Mouse (Mus musculus) hindbrain, embryonic 10.5 days (tissue): Measurements from ENCODE around the gene Gdf3. TPM values are rescaled to one million over a fixed set of nuclear protein-coding genes. Genes with fewer than 3 reads are reported as not detected.

Experiments used
- DNase-seq: peaks from one replicate; pipeline ENCODE4 v3.0.0-alpha.2; 2017; ENCODE audit warnings: low spot score
- H3K27ac ChIP-seq: fragments of 300-500 bp; sonication (generic); 2 replicates; pipeline ENCODE4 v1.5.1; 2016; ENCODE audit warnings: mild to moderate bottlenecking, moderate library complexity
- H3K27me3 ChIP-seq: fragments of 300-500 bp; sonication (generic); 2 replicates; pipeline ENCODE4 v1.6.1; 2016; ENCODE audit warnings: mild to moderate bottlenecking; ENCODE audit not compliant: poor library complexity, insufficient read depth, severe bottlenecking
- H3K36me3 ChIP-seq: fragments of 300-500 bp; sonication (generic); 2 replicates; pipeline ENCODE4 v1.6.1; 2016; ENCODE audit warnings: mild to moderate bottlenecking, moderate library complexity
- H3K4me1 ChIP-seq: fragments of 300-500 bp; sonication (generic); replicated peaks from 2 replicates; pipeline ENCODE4 v1.6.1; 2016; ENCODE audit warnings: mild to moderate bottlenecking
- H3K4me3 ChIP-seq: fragments of 300-500 bp; sonication (generic); 2 replicates; pipeline ENCODE4 v1.5.1; 2016; ENCODE audit warnings: mild to moderate bottlenecking, moderate library complexity
- H3K9me3 ChIP-seq: fragments of 300-500 bp; sonication (generic); 2 replicates; pipeline ENCODE4 v1.6.1; 2016; ENCODE audit warnings: mild to moderate bottlenecking, moderate library complexity
- WGBS: fragments of 180-500 bp; shearing (Covaris S2); methylation state at CpG from one replicate; pipeline ENCODE4 v1.1.7; 2016; 5-methylcytosine and 5-hydroxymethylcytosine counted together
- polyA plus RNA-seq: library from polyadenylated mRNA; unstranded; fragments of >200 nt; fragmentation: Nextera tagmentation; extraction: Ambion mirVana; gene quantifications from 2 replicates; pipeline ENCODE4 v1.2.1, GENCODE M21; 2016

The Gdf3 gene
- polyA plus RNA-seq, 1 experiment from 2014 or later = not detected

- DNase-seq = no peak
- Histone ChIP-seq H3K36me3 (no peaks in the 10 kb centered on the region), H3K27me3 (peaks cover 8% of the 10 kb centered on the region), H3K27ac (no peak overlapping the region), H3K9me3 (no peaks in the 10 kb centered on the region), H3K4me3 (no peak overlapping the region), H3K4me1 (no peaks in the 10 kb centered on the region)
- WGBS = 88% methylated on average over 4 of the region's 4 CpGs
Observed at GRCm38 (mm10) chr6:122625156-122625555, 15.3 kb upstream of the Gdf3 start.

GRCm38 (mm10) chr6:122624480-122624879, 14.6 kb upstream of the Gdf3 start:
- DNase-seq = no peak
- no peaks in the 10 kb centered on the region for H3K4me1 ChIP-seq
- WGBS = 49% methylated on average over 5 of the region's 5 CpGs
- no peak overlapping the region for H3K4me3 ChIP-seq
- no peak overlapping the region for H3K27ac ChIP-seq
- H3K36me3 ChIP-seq = no peaks in the 10 kb centered on the region
- H3K27me3 ChIP-seq = peaks cover 8% of the 10 kb centered on the region
- H3K9me3 ChIP-seq = no peaks in the 10 kb centered on the region

DNA sequence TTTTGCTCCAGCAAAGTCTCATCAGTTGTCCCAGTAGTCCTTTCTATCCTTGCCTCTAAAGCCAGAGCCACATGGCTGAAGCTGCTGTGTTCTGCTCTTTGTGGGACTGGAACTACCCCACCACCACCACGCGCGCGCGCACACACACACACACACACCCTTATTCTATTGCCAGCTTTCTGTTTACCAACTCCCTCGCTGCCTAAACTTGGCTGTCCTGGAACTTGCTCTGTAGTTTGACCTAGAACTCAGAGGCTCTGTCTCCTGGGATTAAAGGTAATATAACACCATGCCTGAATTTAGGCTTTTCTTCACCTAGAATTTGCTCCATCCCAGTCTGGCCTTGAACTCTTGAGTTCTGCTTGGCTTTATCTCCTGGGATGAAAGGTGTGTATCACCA, 11.2 kb upstream of the Gdf3 start:
- H3K4me3 ChIP-seq = no peak overlapping the region
- no peaks in the 10 kb centered on the region for H3K4me1 ChIP-seq
- H3K27me3 ChIP-seq = no peaks in the 10 kb centered on the region
- DNase-seq = no peak
- 94% methylated on average over 6 of the region's 6 CpGs for WGBS
- H3K9me3 ChIP-seq = no peaks in the 10 kb centered on the region
- H3K27ac ChIP-seq = no peak overlapping the region
- H3K36me3 ChIP-seq = no peaks in the 10 kb centered on the region

GRCm38 (mm10) chr6:122616022-122616421, 6.1 kb upstream of the Gdf3 start:
- no peak overlapping the region for H3K27ac ChIP-seq
- no peak for DNase-seq
- H3K27me3 ChIP-seq = no peaks in the 10 kb centered on the region
- H3K36me3 ChIP-seq = no peaks in the 10 kb centered on the region
- H3K4me3 ChIP-seq = no peak overlapping the region
- no peaks in the 10 kb centered on the region for H3K4me1 ChIP-seq
- no peaks in the 10 kb centered on the region for H3K9me3 ChIP-seq
- WGBS = 75% methylated on average over 3 of the region's 3 CpGs

- Histone ChIP-seq H3K4me1 (0 out of 2 replicates have a peak, but pooled peaks cover 2% of the 10 kb centered on the region), H3K4me3 (no peak overlapping the region), H3K36me3 (no peaks in the 10 kb centered on the region), H3K27me3 (no peaks in the 10 kb centered on the region), H3K9me3 (no peaks in the 10 kb centered on the region), H3K27ac (no peak overlapping the region)
- 56% methylated on average over 2 of the region's 2 CpGs for WGBS
- DNase-seq = no peak
Observed at GRCm38 (mm10) chr6:122614047-122614446, 4.2 kb upstream of the Gdf3 start.

DNA sequence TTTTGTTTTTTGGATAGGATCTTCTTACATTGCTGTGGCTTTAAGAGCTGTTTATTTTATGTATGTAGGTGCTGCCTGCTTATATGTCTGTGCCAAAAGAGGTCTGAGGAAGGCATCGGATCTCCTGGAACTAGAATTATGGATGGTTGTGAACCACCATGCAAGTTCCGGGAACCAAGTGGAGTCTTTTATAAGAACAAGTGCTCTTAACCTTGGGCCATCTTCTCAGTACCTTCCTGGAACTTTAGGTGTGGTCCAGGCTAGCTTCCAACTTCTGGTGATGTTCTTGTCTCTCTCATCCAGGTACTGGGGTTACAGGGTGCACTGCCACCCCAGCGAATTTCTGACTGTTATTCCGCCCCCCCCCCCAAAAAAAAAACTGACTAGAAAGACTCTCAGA, 2.5 kb upstream of the Gdf3 start:
- WGBS = 89% methylated on average over 4 of the region's 4 CpGs
- Histone ChIP-seq H3K36me3 (no peaks in the 10 kb centered on the region), H3K27me3 (no peaks in the 10 kb centered on the region), H3K9me3 (no peaks in the 10 kb centered on the region), H3K27ac (no peak overlapping the region), H3K4me3 (no peak overlapping the region), H3K4me1 (0 out of 2 replicates have a peak, but pooled peaks cover 2% of the 10 kb centered on the region)
- no peak for DNase-seq

GRCm38 (mm10) chr6:122609377-122609728, 534 bp downstream of the Gdf3 start:
- H3K9me3 ChIP-seq = no peaks in the 10 kb centered on the region
- no peaks in the 10 kb centered on the region for H3K36me3 ChIP-seq
- no peak overlapping the region for H3K27ac ChIP-seq
- no peaks in the 10 kb centered on the region for H3K27me3 ChIP-seq
- no peak for DNase-seq
- no peak overlapping the region for H3K4me3 ChIP-seq
- WGBS = 70% methylated on average over 9 of the region's 9 CpGs
- 0 out of 2 replicates have a peak, but pooled peaks cover 2% of the 10 kb centered on the region for H3K4me1 ChIP-seq

DNA sequence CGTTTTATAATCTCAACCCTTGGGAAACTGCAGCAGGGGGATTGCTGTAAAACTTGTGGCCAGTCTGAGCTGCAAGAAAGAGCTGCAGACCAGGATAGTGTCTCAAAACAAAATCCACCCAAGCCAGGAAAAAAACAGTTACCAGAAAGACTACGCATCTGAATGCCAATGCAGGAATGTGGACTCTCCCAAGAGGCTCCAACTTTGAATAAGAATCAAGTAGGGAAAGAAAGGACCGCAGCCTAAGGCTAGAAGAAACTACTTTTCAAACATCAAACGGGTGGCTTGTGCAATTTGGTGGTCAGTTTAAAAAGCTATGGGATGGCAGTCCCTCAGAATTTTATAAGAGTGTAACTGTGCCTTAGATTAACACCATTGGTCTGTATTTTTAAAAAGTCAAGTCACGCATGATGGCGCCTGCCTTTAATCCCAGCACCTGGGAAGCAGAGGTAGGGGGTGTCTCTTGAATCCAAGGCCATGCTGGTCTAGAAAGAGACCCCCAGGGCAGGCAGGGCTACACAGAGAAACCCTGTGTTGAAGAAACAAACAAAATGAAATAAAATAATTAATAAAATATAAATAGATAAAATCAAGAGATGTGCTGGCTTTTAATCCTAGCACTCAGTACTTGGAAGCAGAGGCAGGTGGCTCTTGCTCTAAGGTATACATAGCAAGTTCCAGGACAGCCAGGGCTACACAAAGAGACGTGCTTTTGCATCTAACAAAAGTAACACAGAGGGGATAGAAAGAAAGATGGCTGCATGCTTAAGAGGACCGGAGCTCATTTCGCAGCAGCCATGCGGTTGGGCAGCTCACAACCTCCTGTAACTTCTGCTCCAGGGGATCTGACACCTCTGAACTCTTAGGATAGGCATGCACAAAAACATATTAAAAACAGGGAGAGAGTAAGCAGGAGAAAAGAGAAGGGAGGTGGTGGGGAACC, 1.2 kb downstream of the Gdf3 start:
- Histone ChIP-seq H3K4me3 (no peak overlapping the region), H3K9me3 (no peaks in the 10 kb centered on the region), H3K36me3 (no peaks in the 10 kb centered on the region), H3K27me3 (no peaks in the 10 kb centered on the region), H3K27ac (no peak overlapping the region), H3K4me1 (0 out of 2 replicates have a peak, but pooled peaks cover 2% of the 10 kb centered on the region)
- 77% methylated on average over 10 of the region's 10 CpGs for WGBS
- DNase-seq = no peak

DNA sequence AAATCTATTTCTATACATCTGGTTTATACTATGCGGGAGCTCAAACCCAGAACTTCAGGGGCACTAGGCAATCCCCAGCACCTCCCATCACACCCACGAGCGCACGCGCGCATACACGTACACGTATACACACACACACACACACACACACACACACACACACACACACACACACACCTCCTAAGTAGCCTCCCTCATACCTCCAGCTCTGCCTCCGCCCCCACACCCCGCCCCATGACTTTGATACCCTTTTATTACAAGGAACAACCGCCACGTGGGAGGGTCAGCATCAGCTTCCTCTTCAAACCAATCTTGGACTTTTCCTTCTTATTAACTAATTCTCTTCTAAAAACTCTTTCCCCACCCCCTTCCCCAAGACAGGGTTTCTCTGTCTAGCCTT, 2.2 kb downstream of the Gdf3 start:
- no peak overlapping the region for H3K4me3 ChIP-seq
- 0 out of 2 replicates have a peak, but pooled peaks cover 2% of the 10 kb centered on the region for H3K4me1 ChIP-seq
- H3K9me3 ChIP-seq = no peaks in the 10 kb centered on the region
- no peaks in the 10 kb centered on the region for H3K27me3 ChIP-seq
- no peak for DNase-seq
- no peaks in the 10 kb centered on the region for H3K36me3 ChIP-seq
- 91% methylated on average over 12 of the region's 12 CpGs for WGBS
- H3K27ac ChIP-seq = no peak overlapping the region

DNA sequence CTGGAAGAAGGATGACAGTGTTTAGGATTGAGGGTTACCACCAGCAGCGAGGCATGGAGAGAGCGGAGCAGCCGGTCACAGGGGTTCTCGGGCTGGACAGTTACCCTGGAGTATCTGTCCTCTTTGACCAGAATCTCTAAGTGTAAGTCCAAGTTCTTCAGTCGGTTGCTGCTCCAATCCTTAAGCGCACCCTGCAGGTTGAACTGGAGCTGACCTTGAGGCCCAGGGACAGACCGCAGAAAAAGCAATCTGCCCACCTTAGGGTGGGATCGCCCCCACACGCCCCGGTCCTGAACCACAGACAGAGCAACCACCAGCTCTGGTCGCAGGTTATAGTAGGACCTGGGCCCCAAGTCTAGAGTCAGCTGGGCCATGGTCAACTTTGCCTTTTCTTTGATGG, 3.2 kb downstream of the Gdf3 start:
- whole genome bisulfite sequencing = 95% methylated on average over 11 of the region's 11 CpGs
- no peak overlapping the region for H3K27ac ChIP-seq
- no peak for DNase-seq

GRCm38 (mm10) chr6:122605483-122605882, 4.4 kb downstream of the Gdf3 start:
- no peak for DNase-seq
- H3K27ac ChIP-seq = no peak overlapping the region
- no peaks in the 10 kb centered on the region for H3K27me3 ChIP-seq
- H3K4me3 ChIP-seq = no peak overlapping the region
- WGBS = 93% methylated on average over 8 of the region's 8 CpGs
- no peaks in the 10 kb centered on the region for H3K36me3 ChIP-seq
- no peaks in the 10 kb centered on the region for H3K9me3 ChIP-seq
- 0 out of 2 replicates have a peak, but pooled peaks cover 10% of the 10 kb centered on the region for H3K4me1 ChIP-seq

More for the DNA sequence above, 3.2 kb downstream of the Gdf3 start:
- Histone ChIP-seq H3K36me3 (no peaks in the 10 kb centered on the region), H3K4me3 (no peak overlapping the region), H3K9me3 (no peaks in the 10 kb centered on the region), H3K27me3 (no peaks in the 10 kb centered on the region), H3K4me1 (0 out of 2 replicates have a peak, but pooled peaks cover 10% of the 10 kb centered on the region)

- H3K27ac ChIP-seq = no peak overlapping the region
- no peaks in the 10 kb centered on the region for H3K9me3 ChIP-seq
- no peaks in the 10 kb centered on the region for H3K36me3 ChIP-seq
- no peak for DNase-seq
- no peak overlapping the region for H3K4me3 ChIP-seq
- 0 out of 2 replicates have a peak, but pooled peaks cover 8% of the 10 kb centered on the region for H3K4me1 ChIP-seq
- no peaks in the 10 kb centered on the region for H3K27me3 ChIP-seq
Observed at GRCm38 (mm10) chr6:122604260-122604659, 5.6 kb downstream of the Gdf3 start.

GRCm38 (mm10) chr6:122602992-122603322, 6.9 kb downstream of the Gdf3 start:
- Histone ChIP-seq H3K36me3 (no peaks in the 10 kb centered on the region), H3K4me1 (0 out of 2 replicates have a peak, but pooled peaks cover 8% of the 10 kb centered on the region), H3K9me3 (no peaks in the 10 kb centered on the region), H3K27me3 (no peaks in the 10 kb centered on the region), H3K4me3 (peak overlapping the region; percentile 56; the same call in 1 of the 2 replicates), H3K27ac (no peak overlapping the region)
- DNase-seq = no peak
- 47% methylated on average over 1 of the region's 1 CpGs for WGBS
